Mouse (Mus musculus): ENCODE measurements around the gene Iapp. TPM values are rescaled to one million over a fixed set of nuclear protein-coding genes. Genes with fewer than 3 reads are reported as not detected.

Gene Iapp
- 0.17 and 0.51 TPM in 2 replicates for polyA plus RNA-seq (2012; rRNA removed)

GRCm38 (mm10) chr6:142298098-142298497 is at the start of gene Iapp:
Gene Iapp, plus strand, starts transcription at chr6:142298423.

GRCm38 (mm10) chr6:142322881-142323280 is 24.7 kb downstream of the Iapp start, which contains the start of gene Slco1a5:
Gene Slco1a5, minus strand, starts transcription at chr6:142322981.

GRCm38 (mm10) chr6:142345440-142346038 is 47.3 kb downstream of the Iapp start, which contains the start of gene Pyroxd1:
Gene Pyroxd1, plus strand, starts transcription at chr6:142345654.

Other genes with a start within 250 kb of the Iapp start
- gene Slco1a6, start 89.9 kb upstream of the Iapp start, polyA plus RNA-seq (2012; rRNA removed): 0.01 TPM in 1 of 2 replicates, not detected in the other
- 0.31 and 0.38 TPM in 2 replicates for gene Slco1a5, start 24.6 kb downstream of the Iapp start, polyA plus RNA-seq (2012; rRNA removed)
- 13.0 and 13.5 TPM in 2 replicates for gene Pyroxd1, start 47.2 kb downstream of the Iapp start, polyA plus RNA-seq (2012; rRNA removed)
- 15.8 and 16.0 TPM in 2 replicates for gene Recql, start 88.7 kb downstream of the Iapp start, polyA plus RNA-seq (2012; rRNA removed)
- gene Golt1b, start 88.8 kb downstream of the Iapp start, polyA plus RNA-seq (2012; rRNA removed): 26.2 and 26.6 TPM in 2 replicates
- gene Spx, start 115.0 kb downstream of the Iapp start, polyA plus RNA-seq (2012; rRNA removed): 12.0 and 13.4 TPM in 2 replicates
- 0.04 TPM in 1 of 2 replicates, not detected in the other for gene Gys2, start 174.7 kb downstream of the Iapp start, polyA plus RNA-seq (2012; rRNA removed)
- 363 and 387 TPM in 2 replicates for gene Ldhb, start 209.5 kb downstream of the Iapp start, polyA plus RNA-seq (2012; rRNA removed)